Mouse (Mus musculus) testis, postnatal 10 days (tissue): ENCODE results near the gene Hps4.
"Not testable (repeated sequence)": the region's sequence is repeated elsewhere in the genome, so short reads cannot be mapped to it uniquely, and the experiment has no call there.

Experiments
- DNase-seq: peaks from one replicate; pipeline ENCODE4 v3.0.0; 2021; ENCODE audit warnings: low spot score

Hps4 gene

GRCm38 (mm10) chr5:112406017-112406416 is 63.1 kb downstream of the Hps4 start:
- DNase-seq = no peak

- no peak for DNase-seq
Observed at GRCm38 (mm10) chr5:112409274-112409673, 66.4 kb downstream of the Hps4 start.

- DNase-seq = no peak
Observed at GRCm38 (mm10) chr5:112411072-112411471, 68.2 kb downstream of the Hps4 start.

GRCm38 (mm10) chr5:112411514-112412335 is 68.8 kb downstream of the Hps4 start:
- no peak for DNase-seq

- DNase-seq = not testable (repeated sequence)
Observed at GRCm38 (mm10) chr5:112412781-112413180, 69.9 kb downstream of the Hps4 start.

- no peak for DNase-seq
Observed at GRCm38 (mm10) chr5:112416673-112417072, 73.8 kb downstream of the Hps4 start.

- DNase-seq = no peak
Observed at GRCm38 (mm10) chr5:112418023-112418422, 75.1 kb downstream of the Hps4 start.

- DNase-seq = no peak
Observed at GRCm38 (mm10) chr5:112419535-112419934, 76.7 kb downstream of the Hps4 start.

GRCm38 (mm10) chr5:112426635-112427034 is 83.8 kb downstream of the Hps4 start:
- no peak for DNase-seq

- peak; percentile 89 for DNase-seq
Observed at GRCm38 (mm10) chr5:112427283-112427682, 84.4 kb downstream of the Hps4 start.
